10 mouse cellular contexts compared by ENCODE assay signal in genomic region chr11:31941640-31942638, GRCm38 (mm10). TPM values are rescaled to one million over a fixed set of nuclear protein-coding genes. Genes with fewer than 3 reads are reported as not detected.
A peak's percentile ranks its signal among the peaks of the same experiment; 100 is the strongest.
DNase-seq lines count a peak whose midpoint lies in the region; ATAC-seq and TF ChIP-seq lines count a peak whose summit lies in the region.
"Had no signal": no experiment of that assay in that cellular context is flagged by ENCODE, and none has a peak within 500 bp of the region (broad histone marks: within the 10 kb centered on the region; RNA-seq: fewer than 3 reads in every experiment).

No protein-coding gene starts in this region.

- H3K27ac ChIP-seq in liver, adult 2 months (replicated peaks; ENCODE audit: insufficient read depth, low read depth, low read length): no peak overlapping the region
- no peak overlapping the region for H3K27ac ChIP-seq in liver, embryonic 11.5 days (ENCODE audit: low read depth, low read length)
- H3K27ac ChIP-seq: liver, embryonic 13.5 days had no signal

- H3K36me3 ChIP-seq in liver, adult 2 months (ENCODE audit: control insufficient read depth, insufficient read depth, low read length): no peaks in the 10 kb centered on the region
- no peaks in the 10 kb centered on the region for H3K36me3 ChIP-seq in liver, embryonic 11.5 days (ENCODE audit: control insufficient read depth, insufficient read depth, low read length)

- peak; percentile 31; the same call in 1 of the 2 replicates for TF ChIP-seq CTCF in liver, adult 2 months (IDR thresholded peaks at IDR 0.05; ENCODE audit: low read depth, low read length)

- no peak overlapping the region for H3K4me3 ChIP-seq in liver, adult 2 months (ENCODE audit: insufficient read depth, low read depth, low read length)
- H3K4me3 ChIP-seq in liver, embryonic 11.5 days (ENCODE audit: low read depth, low read length): no peak overlapping the region
- H3K4me3 ChIP-seq: liver, embryonic 13.5 days had no signal

- no peaks in the 10 kb centered on the region for H3K27me3 ChIP-seq in liver, adult 2 months (ENCODE audit: control insufficient read depth, insufficient read depth, low read length)
- H3K27me3 ChIP-seq in liver, embryonic 11.5 days (replicated peaks; ENCODE audit: control insufficient read depth, insufficient read depth, low read length): no peaks in the 10 kb centered on the region
- H3K27me3 ChIP-seq: liver, embryonic 13.5 days had no signal

- no peaks in the 10 kb centered on the region for H3K4me1 ChIP-seq in liver, adult 2 months (ENCODE audit: control insufficient read depth, insufficient read depth, low read length)
- H3K4me1 ChIP-seq in liver, embryonic 11.5 days (replicated peaks; ENCODE audit: control insufficient read depth, insufficient read depth, low read length): no peaks in the 10 kb centered on the region
- H3K4me1 ChIP-seq: liver, embryonic 13.5 days had no signal

- DNase-seq in CD4-positive, CD25-positive, alpha-beta regulatory T cell, adult 2 months (ENCODE audit: low read depth, low spot score): peak; percentile 68
- no peak for DNase-seq in liver, adult 2 months (ENCODE audit: extremely low read depth, low read depth, low spot score)
- no peak for DNase-seq in liver, embryonic 11.5 days (ENCODE audit: low spot score)
- peak; percentile 41 for DNase-seq in telencephalon, adult 2 months (ENCODE audit: low read depth, low spot score)
- DNase-seq in spleen, postnatal 36 days (ENCODE audit: low spot score in 2 of 2): no peak
- no peak for DNase-seq in heart, postnatal 14 days
- DNase-seq: kidney, postnatal 36 days; liver, embryonic 13.5 days had no signal

- H3K79me2 ChIP-seq in liver, adult 2 months (ENCODE audit: control insufficient read depth, insufficient read depth, low read length): no peaks in the 10 kb centered on the region

- no peak overlapping the region for H3K4me2 ChIP-seq in liver, embryonic 11.5 days
- H3K4me2 ChIP-seq: liver, embryonic 13.5 days had no signal

- no peaks in the 10 kb centered on the region for H3K9me3 ChIP-seq in liver, embryonic 11.5 days (ENCODE audit: control insufficient read depth, low read length)
- H3K9me3 ChIP-seq: liver, embryonic 13.5 days had no signal

- ATAC-seq in CD4-positive, CD25-positive, alpha-beta regulatory T cell, adult 4 months: no peak
- no peak; the same call in 1 of the 2 replicates for ATAC-seq in liver, embryonic 11.5 days (replicated peaks; ENCODE audit: low FRiP score)
- peak; percentile 74 to 77 for ATAC-seq in hematopoietic stem cell, adult 5-6 weeks (replicated peaks in 1 of 2; ENCODE audit: insufficient read depth in 1 of 2, low FRiP score in 2 of 2, low TSS enrichment in 1 of 2, low read depth in 1 of 2, poor library complexity in 2 of 2, severe bottlenecking in 2 of 2)

- WGBS in liver, adult 2 months: 88% methylated on average over 4 of the region's 4 CpGs
- WGBS in liver, embryonic 11.5 days: 75% methylated on average over 4 of the region's 4 CpGs

- no peak overlapping the region for H3K9ac ChIP-seq in liver, adult 2 months (ENCODE audit: low read depth, low read length)
- no peak overlapping the region for H3K9ac ChIP-seq in liver, embryonic 11.5 days (ENCODE audit: low read depth, low read length)
- H3K9ac ChIP-seq: liver, embryonic 13.5 days had no signal

- TF ChIP-seq POLR2A in liver, adult 2 months (IDR thresholded peaks at IDR 0.05; ENCODE audit: extremely low read depth, insufficient read depth, low read length): no peak

- intact Hi-C loops in heart, postnatal 14 days (cut with DNase I): no loop called here

RNA-seq across cellular contexts. Expression of gene 4930524B15Rik, which starts 23.5 kb away (rescaled TPM):
- polyA plus RNA-seq in CD4-positive, CD25-positive, alpha-beta regulatory T cell, adult 4 months (2017; shearing (Covaris generic)): not detected
- not detected in 2 replicates for total RNA-seq in liver, adult 2 months (2014; rRNA removed)
- not detected in 2 replicates for polyA plus RNA-seq in liver, adult 2 months (2012; rRNA removed)
- not detected in 2 replicates for polyA plus RNA-seq in liver, embryonic 11.5 days (2014; fragmentation: Nextera tagmentation; extraction: Ambion mirVana)
- not detected in 2 replicates for total RNA-seq in hematopoietic stem cell, adult 5-6 weeks (2017)
- total RNA-seq in heart, postnatal 14 days (2021): not detected
- polyA plus RNA-seq: liver, embryonic 13.5 days had no signal

RNA-seq across cellular contexts. Expression of gene Nsg2, which starts 58.3 kb away (rescaled TPM):
- 10 to 100 TPM; 72.5 to 88.8 TPM for polyA plus RNA-seq in CD4-positive, CD25-positive, alpha-beta regulatory T cell, adult 4 months (2017; shearing (Covaris generic))
- total RNA-seq in liver, adult 2 months (2014; rRNA removed): 0.13 and 0.18 TPM in 2 replicates
- polyA plus RNA-seq in liver, adult 2 months (2012; rRNA removed): 0.04 and 0.06 TPM in 2 replicates
- polyA plus RNA-seq in liver, embryonic 11.5 days (2014; fragmentation: Nextera tagmentation; extraction: Ambion mirVana): 0.42 and 0.69 TPM in 2 replicates
- 5.5 and 6.0 TPM in 2 replicates for total RNA-seq in hematopoietic stem cell, adult 5-6 weeks (2017)
- total RNA-seq in heart, postnatal 14 days (2021): 1 to 10 TPM; 1.2 to 8.5 TPM

Comparison
In these comparisons a context has a peak if more than half of its experiments do, and no peak if none do; other contexts are left out.
1. DNase-seq: peak in CD4-positive, CD25-positive, alpha-beta regulatory T cell, adult 2 months (single experiment) and telencephalon, adult 2 months (single experiment); none in liver, adult 2 months (single experiment), liver, embryonic 11.5 days (single experiment), spleen, postnatal 36 days (0 of 2) and heart, postnatal 14 days (0 of 2).
2. ATAC-seq: peak in hematopoietic stem cell, adult 5-6 weeks (2 of 2); none in CD4-positive, CD25-positive, alpha-beta regulatory T cell, adult 4 months (single experiment) and liver, embryonic 11.5 days (single experiment).